Mouse (Mus musculus) myocyte (in vitro differentiated cells): ENCODE data around the gene Krt7. TPM values are rescaled to one million over a fixed set of nuclear protein-coding genes. Genes with fewer than 3 reads are reported as not detected.

Experiments used
- H3K27me3 ChIP-seq: one replicate; pipeline ENCODE4 v1.6.1; 2011; ENCODE audit not compliant: control insufficient read depth, insufficient read depth, insufficient read length
- H3K36me3 ChIP-seq: one replicate; pipeline ENCODE4 v1.6.1; 2011; ENCODE audit not compliant: control insufficient read depth, insufficient read depth
- H3K4me2 ChIP-seq: one replicate; pipeline ENCODE4 v1.6.1; 2011; ENCODE audit warnings: low read depth, control low read depth
- H3K4me3 ChIP-seq: one replicate; pipeline ENCODE4 v1.5.1; 2011; ENCODE audit warnings: mild to moderate bottlenecking, control low read depth, moderate library complexity
- H3K79me2 ChIP-seq: one replicate; pipeline ENCODE4 v1.6.1; 2011; ENCODE audit not compliant: control insufficient read depth, insufficient read depth
- H3ac ChIP-seq: one replicate; pipeline ENCODE4 v1.6.1; 2011; ENCODE audit not compliant: control insufficient read depth, insufficient read length
- CEBPB ChIP-seq: IDR thresholded peaks from 2 replicates; pipeline ENCODE4 v1.6.1; 2011; ENCODE audit warnings: mild to moderate bottlenecking, moderate library complexity; ENCODE audit not compliant: poor library complexity, insufficient read depth, severe bottlenecking
- E2F4 ChIP-seq: IDR thresholded peaks from one replicate; pipeline ENCODE4 v1.6.1; 2011; ENCODE audit warnings: mild to moderate bottlenecking, control low read depth, moderate library complexity; ENCODE audit not compliant: insufficient read depth
- MAX ChIP-seq: IDR thresholded peaks from one replicate; pipeline ENCODE4 v1.6.1; 2011; ENCODE audit warnings: low read depth, mild to moderate bottlenecking, control low read depth
- MYOD1 ChIP-seq, 3 experiments: IDR thresholded peaks; one replicate each; pipeline ENCODE4 v1.6.1; 2011; ENCODE audit warnings: control low read depth in 2 of 3, low read depth in 2 of 3, mild to moderate bottlenecking in 2 of 3, moderate library complexity in 1 of 3; ENCODE audit not compliant: insufficient read length in 2 of 3, control insufficient read depth in 1 of 3
- MYOG ChIP-seq, 3 experiments: IDR thresholded peaks; one replicate each; pipeline ENCODE4 v1.6.1; 2011; ENCODE audit warnings: control low read depth in 2 of 3, low read depth in 2 of 3, mild to moderate bottlenecking in 2 of 3; ENCODE audit not compliant: insufficient read length in 2 of 3, control insufficient read depth in 1 of 3, insufficient read depth in 1 of 3
- POLR2A ChIP-seq: IDR thresholded peaks from one replicate; pipeline ENCODE4 v1.6.1; 2011; ENCODE audit warnings: low read depth, mild to moderate bottlenecking, control low read depth, moderate library complexity; ENCODE audit not compliant: insufficient read length
- POLR2AphosphoS2 ChIP-seq: IDR thresholded peaks from one replicate; pipeline ENCODE4 v1.6.1; 2011; ENCODE audit warnings: low read depth, control low read depth; ENCODE audit not compliant: insufficient read length
- REST ChIP-seq: IDR thresholded peaks from one replicate; pipeline ENCODE4 v1.6.1; 2011; ENCODE audit warnings: mild to moderate bottlenecking, control low read depth, moderate library complexity; ENCODE audit not compliant: insufficient read depth, insufficient read length
- SRF ChIP-seq: IDR thresholded peaks from one replicate; pipeline ENCODE4 v1.6.1; 2011; ENCODE audit warnings: low read depth; ENCODE audit not compliant: control insufficient read depth, insufficient read length
- TCF12 ChIP-seq: IDR thresholded peaks from one replicate; pipeline ENCODE4 v1.6.1; 2011; ENCODE audit warnings: mild to moderate bottlenecking, control low read depth; ENCODE audit not compliant: poor library complexity, insufficient read depth, severe bottlenecking
- TCF3 ChIP-seq: IDR thresholded peaks from one replicate; pipeline ENCODE4 v1.6.1; 2011; ENCODE audit warnings: low read depth, control low read depth; ENCODE audit not compliant: insufficient read length
- USF1 ChIP-seq: IDR thresholded peaks from one replicate; pipeline ENCODE4 v1.6.1; 2011; ENCODE audit warnings: low read depth, mild to moderate bottlenecking, control low read depth, moderate library complexity
- polyA plus RNA-seq: library from polyadenylated mRNA; unstranded; fragments of >200 nt; fragmentation: generic; extraction: Trizol; gene quantifications from one replicate; pipeline ENCODE4 v1.2.1, GENCODE M21; 2012; ENCODE audit warnings: missing spikeins

Krt7 gene
- polyA plus RNA-seq, 1 experiment, result 0.04 TPM

DNA sequence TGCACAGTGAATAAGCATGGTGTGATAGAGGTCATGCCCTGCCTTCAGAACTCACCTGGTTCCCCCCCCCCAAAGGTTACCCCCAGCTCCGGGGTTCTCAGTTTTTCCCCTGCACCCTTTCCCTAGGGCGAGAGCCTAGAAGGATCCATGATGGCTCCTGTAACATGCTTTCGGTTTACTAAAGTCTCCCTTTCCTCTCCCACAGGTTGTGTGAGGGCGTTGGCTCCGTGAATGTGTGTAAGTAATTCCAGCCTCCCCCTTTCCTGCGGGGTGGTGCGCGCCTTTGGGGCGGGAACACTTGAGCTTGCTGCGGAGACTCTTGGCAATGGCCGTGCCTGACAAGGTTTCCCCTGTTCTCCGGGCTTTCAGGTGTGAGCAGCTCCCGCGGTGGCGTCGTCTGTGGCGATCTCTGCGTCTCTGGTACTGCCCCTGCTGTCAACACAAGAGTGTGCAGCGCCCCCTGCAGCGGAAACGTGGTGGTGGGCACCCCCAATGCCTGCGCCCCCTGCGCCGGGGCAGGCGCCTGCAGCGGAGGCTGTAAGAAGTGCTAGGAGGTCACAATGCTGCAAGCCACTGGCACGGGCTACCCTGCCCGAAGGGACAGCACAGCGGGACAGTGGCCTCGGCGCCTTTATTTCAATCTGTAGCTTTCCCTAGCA, 68.3 kb downstream of the Krt7 start:
- TF ChIP-seq MYOG (IDR thresholded peaks at IDR 0.05; ENCODE audit: control insufficient read depth in 1 of 3, insufficient read depth in 1 of 3, insufficient read length in 2 of 3, low read depth in 2 of 3) (no peak), TCF12 (no peak), CEBPB (no peak), E2F4 (no peak), POLR2A (no peak), REST (no peak), USF1 (no peak), MAX (no peak), SRF (no peak), TCF3 (no peak), POLR2AphosphoS2 (no peak), MYOD1 (IDR thresholded peaks at IDR 0.05; ENCODE audit: control insufficient read depth in 1 of 3, insufficient read length in 2 of 3, low read depth in 2 of 3) (no peak)
- Histone ChIP-seq H3K4me3 (no peak overlapping the region), H3K27me3 (peaks cover 39% of the 10 kb centered on the region), H3K4me2 (no peak overlapping the region), H3K79me2 (no peaks in the 10 kb centered on the region), H3K36me3 (no peaks in the 10 kb centered on the region), H3ac (no peak overlapping the region)

- H3ac ChIP-seq, result no peak overlapping the region
- TF ChIP-seq MAX (no peak), POLR2A (no peak), TCF12 (no peak), SRF (no peak), MYOD1 (IDR thresholded peaks at IDR 0.05; ENCODE audit: control insufficient read depth in 1 of 3, insufficient read length in 2 of 3, low read depth in 2 of 3) (no peak)
- no peaks in the 10 kb centered on the region for H3K36me3 ChIP-seq
- no peak overlapping the region for H3K4me2 ChIP-seq
- no peaks in the 10 kb centered on the region for H3K79me2 ChIP-seq
- H3K4me3 ChIP-seq, result no peak overlapping the region
- peaks cover 45% of the 10 kb centered on the region for H3K27me3 ChIP-seq
These were observed 68.8 kb downstream of the Krt7 start for GRCm38 (mm10) chr15:101479666-101480060.

Other genes starting within 250 kb of the Krt7 start
- 5.3 TPM for gene Acvr1b, start 237.0 kb upstream of the Krt7 start, polyA plus RNA-seq
- gene Grasp, start 186.9 kb upstream of the Krt7 start, polyA plus RNA-seq, result 11.0 TPM
- 15.3 TPM for gene Nr4a1, start 156.8 kb upstream of the Krt7 start, polyA plus RNA-seq
- gene Atg101, start 126.8 kb upstream of the Krt7 start, polyA plus RNA-seq, result 110 TPM
- gene 6030408B16Rik, start 117.8 kb upstream of the Krt7 start, polyA plus RNA-seq, result 0.16 TPM
- 7.7 TPM for gene Krt80, start 40.9 kb upstream of the Krt7 start, polyA plus RNA-seq
- gene Krt87, start 27.8 kb downstream of the Krt7 start, polyA plus RNA-seq, result not detected
- not detected for gene Krt88, start 36.7 kb downstream of the Krt7 start, polyA plus RNA-seq
- gene Krt81, start 52.7 kb downstream of the Krt7 start, polyA plus RNA-seq, result not detected
- not detected for gene Krt86, start 62.4 kb downstream of the Krt7 start, polyA plus RNA-seq
- not detected for gene Krt83, start 80.5 kb downstream of the Krt7 start, polyA plus RNA-seq
- gene Gm49425, start 106.2 kb downstream of the Krt7 start, polyA plus RNA-seq, result not detected
- gene Krt84, start 121.8 kb downstream of the Krt7 start, polyA plus RNA-seq, result not detected
- not detected for gene Krt82, start 139.6 kb downstream of the Krt7 start, polyA plus RNA-seq
- gene Krt90, start 151.9 kb downstream of the Krt7 start, polyA plus RNA-seq, result not detected
- gene Krt75, start 162.9 kb downstream of the Krt7 start, polyA plus RNA-seq, result not detected
- gene Gm5414, start 217.1 kb downstream of the Krt7 start, polyA plus RNA-seq, result not detected
- gene Gm5478, start 236.3 kb downstream of the Krt7 start, polyA plus RNA-seq, result not detected